In the genomic region with DNA sequence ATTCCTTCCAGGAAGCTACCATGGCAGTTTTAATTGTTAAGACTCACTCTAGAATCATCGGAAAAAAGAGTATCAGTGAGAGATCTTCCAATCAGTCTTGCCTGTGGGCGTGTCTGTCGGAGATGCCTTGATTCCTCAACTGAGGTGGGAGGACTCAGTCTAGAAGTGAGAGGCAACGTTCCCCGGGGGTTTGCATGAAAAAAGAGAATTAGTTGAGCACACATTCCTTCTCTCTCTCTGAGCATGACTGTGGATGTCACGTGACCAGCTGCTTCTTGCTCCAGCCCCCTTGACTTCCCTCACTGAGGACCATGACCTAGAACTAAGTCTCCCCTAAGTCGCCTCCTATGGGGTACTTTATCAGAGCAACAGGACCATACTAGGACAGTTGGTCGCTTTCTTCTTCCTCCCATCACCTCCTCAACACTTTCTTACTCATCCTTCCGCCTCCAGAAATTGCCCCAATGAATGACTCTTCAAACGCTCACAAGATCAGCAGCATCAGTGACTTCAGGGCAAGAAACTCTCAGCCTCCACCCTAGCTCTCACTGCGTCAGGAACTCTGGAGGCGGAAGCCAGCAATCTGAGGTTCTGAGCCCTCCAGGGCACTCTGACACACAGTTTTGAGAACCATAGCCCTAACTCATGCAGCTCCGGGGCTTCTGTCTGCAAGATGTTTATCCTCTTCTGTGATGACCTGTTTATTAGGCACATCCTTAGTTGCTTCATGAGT, we compare ENCODE assay signal across 28 mouse cellular contexts. TPM values are rescaled to one million over a fixed set of nuclear protein-coding genes. Genes with fewer than 3 reads are reported as not detected.
A peak's percentile ranks its signal among the peaks of the same experiment; 100 is the strongest.
DNase-seq lines count a peak whose midpoint lies in the region; ATAC-seq lines count a peak whose summit lies in the region.
"Had no signal": no experiment of that assay in that cellular context is flagged by ENCODE, and none has a peak within 500 bp of the region (broad histone marks: within the 10 kb centered on the region; RNA-seq: fewer than 3 reads in every experiment).

No protein-coding gene starts in this region.

- no peak overlapping the region for H3K27ac ChIP-seq in midbrain, embryonic 15.5 days
- H3K27ac ChIP-seq: embryonic facial prominence, embryonic 13.5 days; embryonic facial prominence, embryonic 15.5 days; forebrain, embryonic 13.5 days; forebrain, embryonic 15.5 days had no signal

- H3K36me3 ChIP-seq in midbrain, embryonic 15.5 days (replicated peaks): no peaks in the 10 kb centered on the region
- H3K36me3 ChIP-seq: embryonic facial prominence, embryonic 13.5 days; embryonic facial prominence, embryonic 15.5 days; forebrain, embryonic 15.5 days had no signal

- ATAC-seq in midbrain, embryonic 15.5 days (replicated peaks): no peak
- ATAC-seq: CD4-positive, CD25-positive, alpha-beta regulatory T cell, adult 4 months; forebrain, embryonic 13.5 days; forebrain, embryonic 15.5 days; forebrain, postnatal 0 days; Patski had no signal

- WGBS in midbrain, embryonic 15.5 days: 82% methylated on average over 13 of the region's 13 CpGs

- no peaks in the 10 kb centered on the region for H3K4me1 ChIP-seq in midbrain, embryonic 15.5 days
- H3K4me1 ChIP-seq: embryonic facial prominence, embryonic 13.5 days; embryonic facial prominence, embryonic 15.5 days; forebrain, embryonic 13.5 days; forebrain, embryonic 15.5 days had no signal

- no peaks in the 10 kb centered on the region for H3K9me3 ChIP-seq in midbrain, embryonic 15.5 days
- H3K9me3 ChIP-seq: embryonic facial prominence, embryonic 13.5 days; embryonic facial prominence, embryonic 15.5 days; forebrain, embryonic 13.5 days; forebrain, embryonic 15.5 days had no signal

- H3K4me3 ChIP-seq in midbrain, embryonic 15.5 days: no peak overlapping the region
- H3K4me3 ChIP-seq: embryonic facial prominence, embryonic 13.5 days; embryonic facial prominence, embryonic 15.5 days; forebrain, embryonic 13.5 days; forebrain, embryonic 15.5 days had no signal

- DNase-seq in 3T3-L1 (ENCODE audit: low read depth, low spot score) (peak; percentile 53), ES-CJ7 (ENCODE audit: low read depth, low spot score) (peak; percentile 26), R1 (ENCODE audit: low read depth, low spot score) (peak; percentile 76)
- DNase-seq in brain, adult 2 months (ENCODE audit: low read depth, low spot score): peak; percentile 56
- DNase-seq in frontal cortex, postnatal 10 days (ENCODE audit: low spot score in 2 of 2): no peak
- no peak for DNase-seq in neural tube, embryonic 10.5 days (ENCODE audit: extremely low spot score, low spot score)
- DNase-seq in adrenal gland, postnatal 10 days: no peak
- DNase-seq: adrenal gland, adult 2 months; adrenal gland, postnatal 14 days; adrenal gland, postnatal 36 days; B cell, adult 2 months; cerebellum, adult 11 months; cerebellum, adult 18-20 months; cerebellum, adult 8-10 months; cerebellum, adult 9-11 months; cerebellum, postnatal 14 days; cerebellum, postnatal 36 days; embryo, embryonic 11 days; forebrain, postnatal 0 days had no signal

- no peak overlapping the region for H3K4me2 ChIP-seq in midbrain, embryonic 15.5 days
- H3K4me2 ChIP-seq: embryonic facial prominence, embryonic 13.5 days; embryonic facial prominence, embryonic 15.5 days; forebrain, embryonic 13.5 days; forebrain, embryonic 15.5 days had no signal

- no peak overlapping the region for H3K9ac ChIP-seq in midbrain, embryonic 15.5 days
- H3K9ac ChIP-seq: embryonic facial prominence, embryonic 13.5 days; embryonic facial prominence, embryonic 15.5 days; forebrain, embryonic 13.5 days; forebrain, embryonic 15.5 days; forebrain, postnatal 0 days had no signal

- no peaks in the 10 kb centered on the region for H3K27me3 ChIP-seq in midbrain, embryonic 15.5 days (replicated peaks)
- H3K27me3 ChIP-seq: CH12.LX; embryonic facial prominence, embryonic 13.5 days; embryonic facial prominence, embryonic 15.5 days; forebrain, embryonic 13.5 days; forebrain, embryonic 15.5 days; Patski had no signal

RNA-seq across cellular contexts. Expression of a gene that starts 23.3 kb away (rescaled TPM):
- 4.6 and 5.5 TPM in 2 replicates for polyA plus RNA-seq in midbrain, embryonic 15.5 days (2015; fragmentation: Nextera tagmentation; extraction: Ambion mirVana)
- 10 to 100 TPM; 82.4 to 85.1 TPM for total RNA-seq in adrenal gland, postnatal 10 days (2021)
- total RNA-seq: MEL had no signal

Comparison
In these comparisons a context has a peak if more than half of its experiments do, and no peak if none do; other contexts are left out.
1. DNase-seq: peak in 3T3-L1 (single experiment), ES-CJ7 (single experiment), R1 (single experiment) and brain, adult 2 months (single experiment); none in frontal cortex, postnatal 10 days (0 of 2), neural tube, embryonic 10.5 days (single experiment) and adrenal gland, postnatal 10 days (single experiment).